14 mouse cellular contexts compared by ENCODE assay signal in genomic region chr17:5176315-5176714, GRCm38 (mm10).
DNase-seq lines count a peak whose midpoint lies in the region; ATAC-seq and TF ChIP-seq lines count a peak whose summit lies in the region.
"Had no signal": no experiment of that assay in that cellular context is flagged by ENCODE, and none has a peak within 500 bp of the region (broad histone marks: within the 10 kb centered on the region; RNA-seq: fewer than 3 reads in every experiment).

No protein-coding gene starts in this region.

- H3K9me3 ChIP-seq in kidney, embryonic 15.5 days (replicated peaks), result no peaks in the 10 kb centered on the region
- H3K9me3 ChIP-seq in liver, embryonic 14.5 days (ENCODE audit: control insufficient read depth, low read length), result no peaks in the 10 kb centered on the region

- TF ChIP-seq CTCF in liver, embryonic 14.5 days (IDR thresholded peaks at IDR 0.05; ENCODE audit: low read depth), result no peak

- peaks cover 63% of the 10 kb centered on the region for H3K4me1 ChIP-seq in kidney, embryonic 15.5 days
- peaks cover 15 to 33% of the 10 kb centered on the region in 2 experiments for H3K4me1 ChIP-seq in liver, embryonic 14.5 days (replicated peaks; ENCODE audit: control insufficient read depth in 2 of 2, insufficient read depth in 2 of 2, low read length in 1 of 2)

- no peak overlapping the region for H3K27ac ChIP-seq in kidney, embryonic 15.5 days
- no peak overlapping the region for H3K27ac ChIP-seq in liver, embryonic 14.5 days
- H3K27ac ChIP-seq: gastrocnemius, adult 2 months; heart, adult 2 months; macrophage had no signal

- H3K36me3 ChIP-seq in kidney, embryonic 15.5 days, result no peaks in the 10 kb centered on the region
- no peaks in the 10 kb centered on the region for H3K36me3 ChIP-seq in liver, embryonic 14.5 days (replicated peaks; ENCODE audit: control insufficient read depth, insufficient read depth, low read depth)

- DNase-seq in kidney, adult 18-20 months, result no peak
- DNase-seq in B cell, adult 2 months, result peak; percentile 31 to 49
- peak; percentile 73 for DNase-seq in ZHBTc4 (ENCODE audit: low read depth, low spot score)
- no peak for DNase-seq in liver, embryonic 14.5 days (ENCODE audit: low read depth in 3 of 3, low spot score in 3 of 3)
- DNase-seq in frontal cortex, postnatal 14 days (ENCODE audit: low spot score in 2 of 2), result no peak
- DNase-seq in ovary, postnatal 14 days (ENCODE audit: low spot score), result no peak
- DNase-seq: cerebellum, adult 11 months; gastrocnemius, adult 2 months; heart, adult 2 months; heart, postnatal 4 days; right cerebral cortex, postnatal 4 days had no signal

- no peak for TF ChIP-seq EP300 in liver, embryonic 14.5 days (IDR thresholded peaks at IDR 0.05; ENCODE audit: low read depth)

- WGBS in kidney, embryonic 15.5 days, result 71% methylated on average over 2 of the region's 2 CpGs
- 69% methylated on average over 2 of the region's 2 CpGs for WGBS in liver, embryonic 14.5 days (ENCODE audit: insufficient replicate concordance)

- H3K27me3 ChIP-seq in kidney, embryonic 15.5 days, result no peaks in the 10 kb centered on the region
- no peaks in the 10 kb centered on the region for H3K27me3 ChIP-seq in liver, embryonic 14.5 days (ENCODE audit: control insufficient read depth, insufficient read depth, low read length)

- ATAC-seq in kidney, embryonic 15.5 days (replicated peaks; ENCODE audit: low FRiP score), result 0 out of 2 replicates have a peak, but pooled peaks have one; percentile 10
- 0 out of 2 replicates have a peak, but pooled peaks have one; percentile 32 for ATAC-seq in liver, embryonic 14.5 days (ENCODE audit: insufficient read depth)

- H3K4me3 ChIP-seq in kidney, embryonic 15.5 days (replicated peaks), result no peak overlapping the region
- H3K4me3 ChIP-seq in liver, embryonic 14.5 days (ENCODE audit: insufficient read depth in 1 of 2, low read depth in 2 of 2, low read length in 2 of 2), result no peak overlapping the region
- H3K4me3 ChIP-seq: gastrocnemius, adult 2 months; heart, adult 2 months; left cerebral cortex, adult 2 months had no signal

- no peak overlapping the region for H3K9ac ChIP-seq in kidney, embryonic 15.5 days
- H3K9ac ChIP-seq in liver, embryonic 14.5 days (replicated peaks), result no peak overlapping the region

- no peak overlapping the region for H3K4me2 ChIP-seq in kidney, embryonic 15.5 days
- no peak overlapping the region for H3K4me2 ChIP-seq in liver, embryonic 14.5 days (ENCODE audit: low read depth)

Comparison
In these comparisons a context has a peak if more than half of its experiments do, and no peak if none do; other contexts are left out.
1. DNase-seq: peak in B cell, adult 2 months (2 of 2) and ZHBTc4 (single experiment); none in kidney, adult 18-20 months (single experiment), liver, embryonic 14.5 days (0 of 3), frontal cortex, postnatal 14 days (0 of 2) and ovary, postnatal 14 days (single experiment).